In the genomic region with DNA sequence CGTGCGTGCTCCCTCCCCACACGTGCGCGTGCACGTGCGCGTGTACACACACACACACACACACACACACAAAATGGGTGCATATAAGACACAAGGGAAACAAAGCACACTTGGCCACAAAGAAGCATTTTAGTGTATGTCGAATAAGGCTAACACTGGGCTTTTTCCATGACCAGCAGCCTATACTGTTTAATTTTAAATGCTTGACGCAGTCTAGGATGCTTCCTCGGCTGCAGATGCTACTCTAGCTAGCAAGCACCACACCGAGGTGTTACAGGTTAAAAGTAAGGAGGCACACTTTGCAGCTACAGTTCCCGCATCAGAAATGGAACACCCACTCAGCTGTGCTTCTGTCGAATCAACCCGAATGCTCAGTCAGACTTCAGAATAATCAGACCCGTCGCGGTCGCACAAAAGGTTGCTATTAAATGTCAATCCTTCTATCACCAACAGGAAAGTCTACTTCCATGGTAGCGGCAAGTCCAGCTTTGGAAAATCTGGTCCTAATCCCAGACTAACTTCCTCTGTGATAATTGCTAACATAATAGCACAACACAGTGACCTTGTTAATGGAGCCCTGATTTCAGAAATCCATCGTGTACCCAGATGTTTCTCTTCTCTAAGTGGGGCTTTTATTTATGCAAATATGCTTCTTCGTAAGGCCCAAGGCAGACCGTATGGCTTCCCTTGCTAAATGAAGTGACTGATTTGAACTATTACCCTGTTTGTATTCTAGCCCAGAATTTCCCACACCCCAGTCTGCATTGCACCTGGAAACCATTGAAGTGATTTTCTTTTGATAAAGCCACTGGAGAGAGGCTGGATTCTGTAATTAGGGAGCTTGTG, we compare ENCODE assay signal across 25 mouse cellular contexts. TPM values are rescaled to one million over a fixed set of nuclear protein-coding genes. Genes with fewer than 3 reads are reported as not detected.
DNase-seq lines count a peak whose midpoint lies in the region; ATAC-seq lines count a peak whose summit lies in the region.
"Had no signal": no experiment of that assay in that cellular context is flagged by ENCODE, and none has a peak within 500 bp of the region (broad histone marks: within the 10 kb centered on the region; RNA-seq: fewer than 3 reads in every experiment).

No protein-coding gene starts in this region.

- peaks cover 9% of the 10 kb centered on the region for H3K4me1 ChIP-seq in heart, embryonic 13.5 days
- peaks cover 15% of the 10 kb centered on the region for H3K4me1 ChIP-seq in embryonic facial prominence, embryonic 13.5 days
- H3K4me1 ChIP-seq: megakaryocyte, embryonic 14.5 days; neural tube, embryonic 15.5 days had no signal

- DNase-seq in heart, adult 18-20 months = no peak
- DNase-seq in retina, postnatal 1 day = peak; percentile 3
- DNase-seq in retina, embryonic 14.5 days (ENCODE audit: low spot score) = no peak
- DNase-seq in liver = no peak
- no peak for DNase-seq in urinary bladder, postnatal 36 days (ENCODE audit: low spot score in 2 of 2)
- DNase-seq: adrenal gland, postnatal 25 days; cerebellum, adult 18-20 months; cerebellum, postnatal 36 days; gastrocnemius, postnatal 10 days; heart, adult 2 months; kidney, adult 9 months; kidney, postnatal 4 days; lung, postnatal 14 days; right cerebral cortex, postnatal 4 days; thymus, postnatal 36 days had no signal

- no peak overlapping the region for H3K9ac ChIP-seq in heart, embryonic 13.5 days
- no peak overlapping the region for H3K9ac ChIP-seq in embryonic facial prominence, embryonic 13.5 days
- H3K9ac ChIP-seq: hindbrain, embryonic 12.5 days; limb, embryonic 12.5 days; liver, embryonic 14.5 days; neural tube, embryonic 15.5 days had no signal

- H3K27ac ChIP-seq in heart, embryonic 13.5 days (replicated peaks) = peak overlapping the region; percentile 2
- no peak overlapping the region for H3K27ac ChIP-seq in embryonic facial prominence, embryonic 13.5 days
- H3K27ac ChIP-seq: heart, adult 2 months; hindbrain, embryonic 12.5 days; limb, embryonic 12.5 days; liver, embryonic 14.5 days; neural tube, embryonic 15.5 days had no signal

- no peaks in the 10 kb centered on the region for H3K36me3 ChIP-seq in heart, embryonic 13.5 days
- H3K36me3 ChIP-seq in embryonic facial prominence, embryonic 13.5 days = no peaks in the 10 kb centered on the region
- H3K36me3 ChIP-seq: hindbrain, embryonic 12.5 days; limb, embryonic 12.5 days; neural tube, embryonic 15.5 days had no signal

- H3K9me3 ChIP-seq in heart, embryonic 13.5 days = no peaks in the 10 kb centered on the region
- no peaks in the 10 kb centered on the region for H3K9me3 ChIP-seq in embryonic facial prominence, embryonic 13.5 days
- H3K9me3 ChIP-seq: hindbrain, embryonic 12.5 days; limb, embryonic 12.5 days; megakaryocyte, embryonic 14.5 days; neural tube, embryonic 15.5 days had no signal

- H3K27me3 ChIP-seq in heart, embryonic 13.5 days (replicated peaks) = no peaks in the 10 kb centered on the region
- no peaks in the 10 kb centered on the region for H3K27me3 ChIP-seq in embryonic facial prominence, embryonic 13.5 days
- H3K27me3 ChIP-seq: hindbrain, embryonic 12.5 days; limb, embryonic 12.5 days; neural tube, embryonic 15.5 days had no signal

- no peak overlapping the region for H3K4me2 ChIP-seq in heart, embryonic 13.5 days
- peak overlapping the region; percentile 22; the same call in 1 of the 2 replicates for H3K4me2 ChIP-seq in embryonic facial prominence, embryonic 13.5 days
- H3K4me2 ChIP-seq: hindbrain, embryonic 12.5 days; limb, embryonic 12.5 days; neural tube, embryonic 15.5 days had no signal

- no peak overlapping the region for H3K4me3 ChIP-seq in heart, embryonic 13.5 days
- no peak overlapping the region for H3K4me3 ChIP-seq in embryonic facial prominence, embryonic 13.5 days
- H3K4me3 ChIP-seq: heart, adult 2 months; hindbrain, embryonic 12.5 days; limb, embryonic 12.5 days; megakaryocyte, embryonic 14.5 days; neural tube, embryonic 15.5 days had no signal

- WGBS in heart, embryonic 13.5 days = 71% methylated on average over 23 of the region's 23 CpGs
- WGBS in embryonic facial prominence, embryonic 13.5 days = 41% methylated on average over 23 of the region's 23 CpGs

- no peak for ATAC-seq in heart, embryonic 13.5 days (ENCODE audit: extremely low read depth, insufficient number of reproducible peaks, low FRiP score, low TSS enrichment)
- no peak for ATAC-seq in embryonic facial prominence, embryonic 13.5 days (ENCODE audit: insufficient number of reproducible peaks, insufficient read depth, low FRiP score, low TSS enrichment, low read depth)
- ATAC-seq: inflammation-experienced regulatory T-cells, adult 6 months; midbrain, embryonic 16.5 days had no signal

RNA-seq across cellular contexts. Expression of gene Tmem100, which starts 36.5 kb away (rescaled TPM):
- polyA plus RNA-seq in heart, embryonic 13.5 days (2015; fragmentation: Nextera tagmentation; extraction: Ambion mirVana) = 11.4 and 12.3 TPM in 2 replicates
- total RNA-seq in heart, adult 18-20 months (2021) = 10 to 100 TPM in 1 of 2 experiments, 1 to 10 TPM in 1; 9.8 to 15.2 TPM
- 26.3 and 29.4 TPM in 2 replicates for polyA plus RNA-seq in embryonic facial prominence, embryonic 13.5 days (2015; fragmentation: Nextera tagmentation; extraction: Ambion mirVana)
- total RNA-seq: MEL had no signal
- polyA plus RNA-seq: inflammation-experienced regulatory T-cells, adult 6 months had no signal
